Mouse (Mus musculus): ENCODE data around the gene Grik5. TPM values are rescaled to one million over a fixed set of nuclear protein-coding genes. Genes with fewer than 3 reads are reported as not detected.

Grik5 gene
- polyA plus RNA-seq, 1 experiment from 2014 or later = 0.76 TPM

- WGBS (ENCODE audit: insufficient replicate concordance) = 52% methylated on average over 10 of the region's 10 CpGs
- Histone ChIP-seq H3K4me2 (ENCODE audit: low read depth, low read length) (no peak overlapping the region), H3K4me3 (ENCODE audit: low read depth, low read length) (no peak overlapping the region), H3K9ac (replicated peaks) (no peak overlapping the region), H3K27ac (ENCODE audit: low read depth) (no peak overlapping the region), H3K36me3 (replicated peaks; ENCODE audit: insufficient read depth, low read length) (no peaks in the 10 kb centered on the region), H3K9me3 (ENCODE audit: low read length) (no peaks in the 10 kb centered on the region), H3K4me1 (ENCODE audit: insufficient read depth) (peaks cover 14% of the 10 kb centered on the region), H3K27me3 (ENCODE audit: insufficient read depth, low read length) (0 out of 2 replicates have a peak, but pooled peaks cover 4% of the 10 kb centered on the region)
- TF ChIP-seq EP300 (IDR thresholded peaks at IDR 0.05; ENCODE audit: low read depth) = no peak
- TF ChIP-seq CTCF (IDR thresholded peaks at IDR 0.05; ENCODE audit: low read depth) = no peak
- DNase-seq (no peak), ATAC-seq (peak; percentile 44; the same call in 1 of the 2 replicates)
These were observed 17.7 kb upstream of the Grik5 start for GRCm38 (mm10) chr7:25089875-25090274.

GRCm38 (mm10) chr7:25088968-25089367, 16.8 kb upstream of the Grik5 start:
- Histone ChIP-seq H3K4me3 (ENCODE audit: low read depth, low read length) (no peak overlapping the region), H3K4me2 (ENCODE audit: low read depth, low read length) (0 out of 2 replicates have a peak overlapping the region, but pooled peaks have one; percentile 18), H3K27ac (ENCODE audit: low read depth) (no peak overlapping the region), H3K27me3 (ENCODE audit: insufficient read depth, low read length) (0 out of 2 replicates have a peak, but pooled peaks cover 4% of the 10 kb centered on the region), H3K4me1 (ENCODE audit: insufficient read depth) (peaks cover 21% of the 10 kb centered on the region), H3K36me3 (replicated peaks; ENCODE audit: insufficient read depth, low read length) (peaks cover 5% of the 10 kb centered on the region; the same call in 1 of the 2 replicates), H3K9ac (replicated peaks) (no peak overlapping the region), H3K9me3 (ENCODE audit: low read length) (no peaks in the 10 kb centered on the region)
- no peak; the same call in 1 of the 2 replicates for ATAC-seq
- DNase-seq = no peak
- WGBS (ENCODE audit: insufficient replicate concordance) = 19% methylated on average over 11 of the region's 11 CpGs
- TF ChIP-seq EP300 (IDR thresholded peaks at IDR 0.05; ENCODE audit: low read depth) (no peak), CTCF (IDR thresholded peaks at IDR 0.05; ENCODE audit: low read depth) (no peak)

DNA sequence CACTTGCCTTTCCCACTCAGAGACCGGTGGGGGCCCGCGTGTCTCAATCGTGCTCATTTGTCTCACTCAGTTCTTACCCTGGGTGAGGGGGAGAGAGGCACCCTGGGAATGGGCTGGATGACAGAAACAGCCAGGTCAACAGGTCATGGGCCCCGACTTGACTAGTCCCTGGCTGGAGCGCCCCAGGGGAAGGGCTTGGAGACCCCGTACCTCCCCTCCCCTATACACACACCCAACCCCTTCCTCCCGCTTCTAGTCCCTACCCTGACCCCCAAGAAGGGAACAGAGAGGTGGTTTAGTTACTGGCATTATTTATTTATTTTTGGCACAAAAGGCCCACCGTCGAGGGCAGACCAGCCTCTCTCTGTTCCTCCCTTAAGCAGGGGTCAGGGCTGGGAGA, 16.4 kb upstream of the Grik5 start:
- TF ChIP-seq EP300 (IDR thresholded peaks at IDR 0.05; ENCODE audit: low read depth) (no peak), CTCF (IDR thresholded peaks at IDR 0.05; ENCODE audit: low read depth) (no peak)
- WGBS (ENCODE audit: insufficient replicate concordance) = 25% methylated on average over 10 of the region's 10 CpGs
- H3K4me1 ChIP-seq (ENCODE audit: insufficient read depth) = peaks cover 22% of the 10 kb centered on the region
- H3K9me3 ChIP-seq (ENCODE audit: low read length) = no peaks in the 10 kb centered on the region
- 0 out of 2 replicates have a peak, but pooled peaks cover 4% of the 10 kb centered on the region for H3K27me3 ChIP-seq (ENCODE audit: insufficient read depth, low read length)
- DNase-seq = no peak
- H3K27ac ChIP-seq (ENCODE audit: low read depth) = no peak overlapping the region
- no peak overlapping the region for H3K4me3 ChIP-seq (ENCODE audit: low read depth, low read length)
- H3K4me2 ChIP-seq (ENCODE audit: low read depth, low read length) = no peak overlapping the region
- ATAC-seq = no peak
- peaks cover 9% of the 10 kb centered on the region for H3K36me3 ChIP-seq (replicated peaks; ENCODE audit: insufficient read depth, low read length)
- H3K9ac ChIP-seq (replicated peaks) = no peak overlapping the region

- H3K36me3 ChIP-seq (replicated peaks; ENCODE audit: insufficient read depth, low read length) = peaks cover 14% of the 10 kb centered on the region
- no peaks in the 10 kb centered on the region for H3K9me3 ChIP-seq (ENCODE audit: low read length)
- DNase-seq (no peak), ATAC-seq (no peak)
- peaks cover 22% of the 10 kb centered on the region for H3K4me1 ChIP-seq (ENCODE audit: insufficient read depth)
- 0 out of 2 replicates have a peak, but pooled peaks cover 4% of the 10 kb centered on the region for H3K27me3 ChIP-seq (ENCODE audit: insufficient read depth, low read length)
- no peak overlapping the region for H3K4me2 ChIP-seq (ENCODE audit: low read depth, low read length)
- no peak overlapping the region for H3K9ac ChIP-seq (replicated peaks)
- whole genome bisulfite sequencing (ENCODE audit: insufficient replicate concordance) = 43% methylated on average over 5 of the region's 5 CpGs
- no peak overlapping the region for H3K4me3 ChIP-seq (ENCODE audit: low read depth, low read length)
- no peak for TF ChIP-seq EP300 (IDR thresholded peaks at IDR 0.05; ENCODE audit: low read depth)
- H3K27ac ChIP-seq (ENCODE audit: low read depth) = no peak overlapping the region
These were observed 15.8 kb upstream of the Grik5 start for GRCm38 (mm10) chr7:25087972-25088371.

- H3K4me1 ChIP-seq (ENCODE audit: insufficient read depth) = peaks cover 22% of the 10 kb centered on the region
- TF ChIP-seq CTCF (IDR thresholded peaks at IDR 0.05; ENCODE audit: low read depth) (no peak), EP300 (IDR thresholded peaks at IDR 0.05; ENCODE audit: low read depth) (no peak)
- H3K36me3 ChIP-seq (replicated peaks; ENCODE audit: insufficient read depth, low read length) = peaks cover 20% of the 10 kb centered on the region
- H3K9ac ChIP-seq (replicated peaks) = no peak overlapping the region
- no peak for DNase-seq
- H3K27ac ChIP-seq (ENCODE audit: low read depth) = no peak overlapping the region
- ATAC-seq = no peak
- no peak overlapping the region for H3K4me3 ChIP-seq (ENCODE audit: low read depth, low read length)
- 0 out of 2 replicates have a peak, but pooled peaks cover 4% of the 10 kb centered on the region for H3K27me3 ChIP-seq (ENCODE audit: insufficient read depth, low read length)
- H3K4me2 ChIP-seq (ENCODE audit: low read depth, low read length) = no peak overlapping the region
- no peaks in the 10 kb centered on the region for H3K9me3 ChIP-seq (ENCODE audit: low read length)
- WGBS (ENCODE audit: insufficient replicate concordance) = 70% methylated on average over 10 of the region's 10 CpGs
These were observed 15.2 kb upstream of the Grik5 start for GRCm38 (mm10) chr7:25087256-25087912.

DNA sequence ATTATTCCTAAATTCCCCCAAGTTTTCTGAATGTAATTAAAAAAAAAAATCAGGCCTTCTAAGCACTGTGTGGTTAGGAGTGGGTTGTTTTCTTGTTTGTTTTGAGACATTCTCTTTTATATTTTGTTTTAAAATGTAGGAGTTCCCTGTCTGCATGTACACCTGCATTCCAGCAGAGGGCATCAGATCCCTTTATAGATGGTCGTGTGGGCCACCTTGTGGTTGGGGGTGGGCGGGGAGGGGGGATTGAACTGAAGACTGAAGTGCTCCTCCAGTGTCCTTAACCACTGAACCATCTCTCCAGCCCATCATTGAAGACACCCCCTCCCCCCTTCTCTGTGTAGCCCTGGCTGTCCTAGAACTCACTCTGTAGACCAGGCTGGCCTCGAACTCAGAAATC, 14.5 kb upstream of the Grik5 start:
- H3K4me3 ChIP-seq (ENCODE audit: low read depth, low read length) = no peak overlapping the region
- TF ChIP-seq EP300 (IDR thresholded peaks at IDR 0.05; ENCODE audit: low read depth) (no peak), CTCF (IDR thresholded peaks at IDR 0.05; ENCODE audit: low read depth) (peak; percentile 55)
- DNase-seq (no peak), ATAC-seq (no peak)
- H3K4me1 ChIP-seq (ENCODE audit: insufficient read depth) = peaks cover 22% of the 10 kb centered on the region
- H3K4me2 ChIP-seq (ENCODE audit: low read depth, low read length) = no peak overlapping the region
- H3K9ac ChIP-seq (replicated peaks) = no peak overlapping the region
- no peaks in the 10 kb centered on the region for H3K27me3 ChIP-seq (ENCODE audit: insufficient read depth, low read length)
- peaks cover 27% of the 10 kb centered on the region for H3K36me3 ChIP-seq (replicated peaks; ENCODE audit: insufficient read depth, low read length)
- no peak overlapping the region for H3K27ac ChIP-seq (ENCODE audit: low read depth)
- 47% methylated on average over 3 of the region's 3 CpGs for whole genome bisulfite sequencing (ENCODE audit: insufficient replicate concordance)
- no peaks in the 10 kb centered on the region for H3K9me3 ChIP-seq (ENCODE audit: low read length)

Measured in liver, postnatal 0 days (tissue).